Mouse (Mus musculus): Measurements from ENCODE around the gene Inpp5e. TPM values are rescaled to one million over a fixed set of nuclear protein-coding genes. Genes with fewer than 3 reads are reported as not detected.

Gene Inpp5e
- polyA plus RNA-seq, 1 experiment = 15.0 TPM

DNA sequence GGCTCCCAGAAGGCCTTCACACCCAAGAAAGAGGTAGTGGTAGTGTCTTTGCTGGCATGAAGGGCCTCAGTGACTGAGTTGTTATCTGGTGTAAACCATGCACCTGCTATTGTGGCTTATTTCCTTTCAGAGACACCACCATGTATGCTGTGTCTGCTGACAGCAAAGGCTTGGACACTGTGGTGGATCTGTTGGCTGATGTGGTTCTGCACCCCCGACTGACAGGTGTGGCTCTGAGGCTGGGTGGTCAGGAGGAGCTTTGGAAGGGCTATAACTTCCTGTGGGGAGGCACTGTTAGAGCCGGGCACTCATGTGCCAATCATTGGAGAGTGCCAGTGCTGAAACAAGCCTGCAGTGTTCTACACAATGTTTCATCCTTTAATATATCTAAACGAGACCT, 18.0 kb downstream of the Inpp5e start:
- TF ChIP-seq GATA1 (IDR thresholded peaks at IDR 0.05; ENCODE audit: low read length) = no peak

DNA sequence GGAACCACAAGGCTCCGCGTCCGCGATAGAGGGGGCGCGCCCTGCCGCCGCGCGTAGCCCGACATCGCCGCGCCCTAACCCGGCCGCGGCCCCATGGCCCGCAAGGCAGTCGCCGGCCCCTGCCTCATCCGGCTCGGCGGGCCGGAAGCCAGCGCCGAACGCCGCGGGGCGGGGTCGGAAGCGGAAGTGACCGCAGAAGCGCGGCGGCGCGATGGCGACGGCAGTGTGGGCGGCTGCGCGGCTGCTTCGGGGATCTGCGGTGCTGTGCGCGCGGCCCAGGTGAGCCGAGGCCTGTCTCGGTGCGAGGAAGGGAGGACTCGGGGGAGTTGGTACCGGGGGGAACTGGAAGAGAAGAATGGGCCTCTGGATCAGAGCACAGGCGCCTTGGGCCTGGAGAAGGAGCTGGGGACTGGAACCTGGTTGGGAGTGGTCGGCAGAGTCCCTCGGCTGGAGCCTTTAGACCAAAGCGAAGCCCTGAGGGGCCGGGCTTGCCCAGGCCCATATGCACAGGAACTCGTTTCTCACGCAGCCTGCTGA, 19.8 kb downstream of the Inpp5e start, which contains the start of the genes Entr1 and Pmpca:
Entr1 (minus strand) TSS at position 163 of the 537 bp plus-strand sequence.
Pmpca (plus strand) TSS at position 186 of the 537 bp plus-strand sequence.
- TF ChIP-seq GATA1 (IDR thresholded peaks at IDR 0.05; ENCODE audit: low read length) = no peak

DNA sequence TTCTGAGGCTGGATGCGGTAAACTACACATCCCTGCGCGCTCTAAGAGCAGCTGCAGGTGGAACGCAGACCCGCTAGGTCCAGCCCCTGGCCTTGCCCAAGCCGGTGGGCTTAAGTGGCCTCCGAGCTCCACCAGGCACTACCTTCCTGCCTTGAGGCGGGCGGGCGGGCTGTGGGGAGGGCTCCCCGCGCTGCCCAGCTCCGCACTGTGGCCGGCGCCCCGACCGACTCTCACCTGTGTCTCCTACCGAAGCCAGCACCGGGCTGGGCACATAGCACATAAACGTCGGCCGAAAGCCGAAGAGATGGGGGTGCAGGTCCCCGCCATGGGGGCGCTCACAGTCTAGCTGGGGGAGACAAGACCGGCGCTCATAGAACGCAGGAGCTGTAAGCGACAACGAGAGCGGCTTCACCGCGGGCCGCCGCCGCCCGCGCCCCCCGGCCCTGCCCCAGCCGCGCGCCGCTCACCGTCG, 20.3 kb downstream of the Inpp5e start:
- TF ChIP-seq GATA1 (IDR thresholded peaks at IDR 0.05; ENCODE audit: low read length) = no peak

DNA sequence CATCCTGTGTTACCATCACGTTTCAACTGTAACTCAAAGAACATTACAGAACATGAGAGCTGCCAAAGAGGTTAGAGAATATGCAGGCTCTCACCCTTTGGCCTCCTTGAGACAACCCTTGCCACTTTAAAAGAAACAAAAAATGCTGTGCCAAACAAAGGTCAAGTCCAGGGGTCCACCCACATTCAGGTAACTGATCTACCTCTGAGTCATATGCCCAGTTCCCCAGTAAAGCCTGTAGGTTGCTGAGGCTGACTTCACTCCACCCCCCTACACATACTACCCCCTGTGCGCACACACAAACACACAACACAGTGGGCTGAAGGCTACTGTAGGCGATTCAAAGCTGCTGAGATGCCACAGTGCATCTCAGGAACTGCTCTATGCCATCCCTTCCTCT, 21.3 kb downstream of the Inpp5e start:
- TF ChIP-seq GATA1 (IDR thresholded peaks at IDR 0.05; ENCODE audit: low read length) = no peak

DNA sequence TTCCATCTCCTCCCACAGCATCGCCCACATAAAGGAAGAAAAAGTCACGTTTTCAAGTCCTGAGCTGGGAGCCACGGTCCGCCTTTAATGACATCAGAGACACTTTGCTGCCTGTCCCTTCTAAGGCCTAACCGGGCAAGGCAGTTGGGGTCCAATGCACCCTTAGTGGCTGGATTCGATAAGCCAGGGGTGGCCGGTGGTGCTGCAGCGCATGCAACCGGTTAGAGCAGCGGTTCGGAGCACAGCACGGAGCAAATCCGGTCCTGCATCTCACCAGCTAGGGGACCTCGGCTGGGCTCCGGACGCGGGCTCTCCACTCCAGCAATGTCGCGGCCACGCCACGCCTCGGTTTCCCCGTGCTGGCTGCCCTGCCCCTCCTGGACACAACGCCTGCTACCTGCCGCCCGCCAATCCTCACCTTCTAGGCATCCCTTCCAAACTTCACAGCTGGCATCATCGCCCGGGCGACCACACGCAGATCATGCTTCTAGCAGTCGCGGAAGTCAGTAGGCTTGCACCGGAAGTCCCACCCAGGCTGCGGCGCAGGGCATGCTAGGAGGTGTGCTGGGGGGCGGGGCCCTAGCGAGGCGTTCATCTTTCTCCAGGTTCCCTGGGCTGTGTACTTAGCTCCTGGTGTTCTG, 28.8 kb downstream of the Inpp5e start, which contains the start of gene Snapc4:
Snapc4 (minus strand) TSS at position 523 of the 641 bp plus-strand sequence.
- TF ChIP-seq GATA1 (IDR thresholded peaks at IDR 0.05; ENCODE audit: low read length) = no peak

DNA sequence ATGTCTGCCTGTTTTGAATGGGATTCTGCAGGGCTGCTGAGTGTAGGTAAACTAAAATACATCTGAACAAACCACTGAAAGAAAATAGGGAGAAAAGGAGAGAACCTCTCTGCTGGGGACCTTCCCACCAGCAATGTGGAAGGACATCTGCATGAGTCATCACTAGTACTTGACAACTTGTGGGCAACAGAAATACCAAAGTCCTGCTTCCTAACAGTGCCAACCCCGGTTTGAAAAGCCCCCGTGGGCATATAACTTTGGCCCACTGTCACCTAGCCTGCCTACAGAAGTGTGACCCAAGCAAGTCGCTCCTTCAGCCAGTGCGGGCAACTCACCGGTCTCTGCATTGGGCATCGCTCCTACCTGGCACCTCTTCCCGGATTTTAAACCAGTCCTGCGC, 36.6 kb downstream of the Inpp5e start:
- no peak for TF ChIP-seq GATA1 (IDR thresholded peaks at IDR 0.05; ENCODE audit: low read length)

DNA sequence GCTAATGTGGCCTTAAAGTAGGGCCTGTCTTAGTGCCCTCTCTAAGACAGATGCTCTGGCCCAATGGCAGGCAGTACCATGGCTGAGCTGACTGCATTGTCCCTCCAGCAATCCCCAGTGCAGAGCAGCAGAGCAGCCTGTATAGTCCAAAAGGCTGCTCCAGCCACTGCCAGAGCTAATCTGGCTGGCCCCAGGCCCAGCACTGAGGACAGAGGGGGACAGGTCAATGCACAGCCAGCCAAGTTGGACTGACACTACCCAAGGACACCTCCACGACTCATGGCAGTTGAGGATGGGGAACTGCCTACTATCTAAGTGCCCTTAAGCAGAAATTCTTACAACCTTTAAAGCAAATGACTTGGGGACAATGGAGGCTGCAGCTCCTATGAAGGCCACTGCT, 40.4 kb downstream of the Inpp5e start:
- no peak for TF ChIP-seq GATA1 (IDR thresholded peaks at IDR 0.05; ENCODE audit: low read length)

DNA sequence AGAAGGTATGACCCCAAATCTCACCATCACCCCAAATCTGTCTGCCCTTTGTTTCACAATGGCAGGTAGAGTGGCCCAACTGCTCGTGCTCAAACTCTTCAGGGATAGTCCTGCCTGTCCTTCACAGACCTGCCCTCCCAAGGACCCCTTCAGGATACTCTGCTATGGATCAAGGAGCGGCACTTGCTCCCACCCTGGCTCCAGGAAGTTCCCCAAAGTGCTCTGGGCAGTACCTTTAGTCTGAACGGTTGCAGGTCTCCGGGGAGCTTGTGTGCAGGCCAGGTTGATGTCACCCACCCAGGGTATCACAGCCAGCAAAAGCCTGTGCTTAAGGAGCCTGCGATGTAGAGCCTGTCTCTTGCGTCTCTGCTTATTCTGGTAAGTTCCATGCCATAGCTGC, 41.1 kb downstream of the Inpp5e start:
- no peak for TF ChIP-seq GATA1 (IDR thresholded peaks at IDR 0.05; ENCODE audit: low read length)

DNA sequence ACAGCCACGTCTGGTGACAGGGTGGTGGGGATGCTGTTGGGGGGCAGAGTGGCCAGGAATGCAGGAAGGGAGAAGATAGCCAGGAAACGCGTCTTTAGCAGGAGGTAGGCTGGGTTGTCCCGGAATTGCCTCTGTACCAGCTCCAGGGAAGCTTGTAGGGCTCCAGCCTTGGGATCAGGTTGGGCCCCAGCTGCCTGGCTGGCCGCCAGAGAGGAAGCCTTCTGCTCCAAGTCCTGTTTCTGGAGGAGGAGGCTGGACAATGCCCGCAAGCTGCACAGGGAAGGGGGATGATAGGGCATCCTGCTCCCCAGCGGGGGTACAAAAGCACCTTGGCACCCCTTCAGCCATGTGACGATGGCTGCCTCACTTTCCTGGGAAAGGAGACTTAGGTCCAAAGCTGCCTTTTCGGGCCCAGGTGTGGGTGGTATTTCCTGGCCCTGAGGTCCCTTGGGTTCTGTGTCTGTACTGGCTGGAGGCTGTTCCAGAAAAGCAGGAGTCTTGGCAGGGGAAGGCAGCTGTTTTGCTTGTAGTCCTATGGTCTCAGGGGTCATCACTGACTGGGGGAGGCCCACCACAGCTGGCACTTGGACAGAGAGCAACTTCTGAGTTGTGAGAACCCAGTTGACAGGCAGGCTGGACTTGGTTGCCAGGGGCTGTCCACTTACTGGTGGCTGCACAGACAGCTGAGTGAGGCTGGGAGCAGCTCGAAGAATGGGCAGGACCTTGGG, 44.1 kb downstream of the Inpp5e start:
- TF ChIP-seq GATA1 (IDR thresholded peaks at IDR 0.05; ENCODE audit: low read length) = no peak

DNA sequence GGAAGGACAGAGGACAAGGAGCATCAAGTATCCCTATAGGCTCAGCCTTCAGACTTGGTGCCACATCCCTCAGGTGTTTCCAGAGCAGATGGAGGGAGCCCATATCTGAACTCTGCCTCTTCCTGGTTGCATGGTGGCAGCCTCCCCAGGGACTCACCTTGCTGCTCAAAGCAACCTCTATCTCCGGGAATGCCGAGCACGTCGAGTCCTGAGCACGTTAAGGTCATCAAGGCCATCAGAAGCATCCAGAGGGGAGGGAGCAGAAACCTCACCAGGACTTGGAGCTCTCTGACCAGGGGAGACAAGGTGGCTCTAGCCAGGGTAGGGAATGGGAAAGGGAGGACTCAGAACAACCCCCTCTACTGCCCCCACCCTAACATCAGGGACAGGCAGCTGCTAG, 45.5 kb downstream of the Inpp5e start:
- TF ChIP-seq GATA1 (IDR thresholded peaks at IDR 0.05; ENCODE audit: low read length) = no peak

DNA sequence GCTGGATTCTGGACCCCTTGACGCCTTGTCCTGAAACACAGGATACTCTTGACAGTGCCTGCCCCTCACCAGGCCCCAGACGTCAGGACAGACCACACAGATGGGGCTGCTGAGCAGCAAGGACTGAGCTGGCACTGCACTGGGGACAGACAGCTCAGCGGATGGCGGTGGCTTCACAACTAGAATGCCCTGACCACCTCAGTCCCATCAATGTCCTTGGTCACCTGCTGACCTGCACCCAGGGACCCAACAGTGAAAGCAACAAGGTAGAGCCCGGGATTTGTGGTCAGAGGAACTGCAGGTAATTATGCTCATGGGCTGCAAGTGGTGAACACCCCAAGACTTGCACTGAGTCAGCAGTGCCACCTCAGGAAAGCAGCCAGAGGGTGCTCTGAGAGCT, 46.0 kb downstream of the Inpp5e start:
- no peak for TF ChIP-seq GATA1 (IDR thresholded peaks at IDR 0.05; ENCODE audit: low read length)

DNA sequence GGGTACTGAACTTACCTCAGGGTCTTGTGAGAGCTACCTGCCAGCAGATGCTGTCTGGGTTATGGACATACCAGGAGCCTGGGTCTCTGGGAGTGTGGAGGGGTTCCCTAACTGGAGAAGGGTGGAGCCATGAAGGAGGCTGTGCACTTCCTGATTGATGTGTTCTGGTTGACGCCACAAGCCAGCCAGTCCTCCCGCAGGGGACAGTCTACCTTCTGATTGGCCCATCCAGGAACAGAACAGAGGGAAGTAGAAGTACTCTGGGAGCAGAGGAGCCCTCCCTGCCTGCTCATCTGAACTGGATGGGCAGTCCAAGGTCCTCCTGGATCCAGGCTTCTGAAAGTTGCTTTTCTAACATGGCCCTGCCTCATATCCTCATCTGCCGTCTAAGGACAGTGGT, 48.2 kb downstream of the Inpp5e start, which contains the start of gene Card9:
Card9 (minus strand) TSS at position 147 of the 400 bp plus-strand sequence.
- TF ChIP-seq GATA1 (IDR thresholded peaks at IDR 0.05; ENCODE audit: low read length) = no peak

DNA sequence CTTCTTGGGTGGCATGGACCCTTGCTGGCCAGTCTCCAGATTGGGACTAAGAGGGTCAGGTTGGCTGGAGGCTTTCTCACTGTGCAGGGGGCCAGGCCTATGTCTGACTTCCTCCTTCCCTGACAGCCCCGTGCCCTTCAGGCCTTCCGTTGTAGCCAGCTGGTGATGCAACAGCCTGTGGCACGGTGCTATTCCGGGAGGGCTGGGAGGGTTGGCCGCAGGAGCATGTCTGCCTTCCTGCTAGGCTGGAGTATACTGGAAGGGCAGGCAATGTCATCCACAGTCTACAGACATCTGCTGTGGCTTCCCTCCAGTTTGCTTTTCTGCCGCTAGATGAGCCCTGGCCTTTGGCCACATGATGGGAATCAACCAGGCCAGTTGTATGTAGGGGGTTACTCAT, 49.0 kb downstream of the Inpp5e start:
- TF ChIP-seq GATA1 (IDR thresholded peaks at IDR 0.05; ENCODE audit: low read length) = no peak

DNA sequence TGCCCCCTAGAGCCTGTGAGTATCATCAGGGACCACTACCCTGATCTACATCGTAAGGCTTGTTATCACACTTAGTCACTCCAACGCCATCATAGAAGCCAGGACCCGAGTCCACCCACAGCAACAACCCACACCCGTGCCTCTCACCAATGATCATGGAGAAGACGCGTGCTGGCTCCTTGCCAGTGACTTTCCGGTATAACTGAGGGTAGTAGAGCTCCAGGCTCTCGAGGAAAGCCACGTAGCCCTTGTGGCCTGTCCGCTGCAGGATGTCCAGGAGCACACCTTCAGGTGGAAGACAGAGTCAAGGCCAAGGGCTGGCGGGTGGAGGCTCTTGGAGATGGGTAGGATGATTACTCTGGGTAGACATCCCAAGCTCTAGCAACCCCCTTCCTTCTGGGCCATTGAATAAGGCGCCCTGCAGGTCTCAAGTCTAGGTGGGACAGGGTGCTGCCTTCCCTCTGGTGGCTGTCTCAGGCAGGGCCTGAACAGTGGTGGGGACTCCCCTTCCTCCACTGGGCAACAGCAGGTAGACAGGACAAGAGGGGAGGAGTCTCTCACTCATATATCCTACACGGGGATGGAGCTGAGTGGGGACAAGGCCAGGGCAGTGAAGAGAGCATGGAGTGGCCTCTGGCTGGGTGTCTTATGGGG, 50.2 kb downstream of the Inpp5e start:
- no peak for TF ChIP-seq GATA1 (IDR thresholded peaks at IDR 0.05; ENCODE audit: low read length)

DNA sequence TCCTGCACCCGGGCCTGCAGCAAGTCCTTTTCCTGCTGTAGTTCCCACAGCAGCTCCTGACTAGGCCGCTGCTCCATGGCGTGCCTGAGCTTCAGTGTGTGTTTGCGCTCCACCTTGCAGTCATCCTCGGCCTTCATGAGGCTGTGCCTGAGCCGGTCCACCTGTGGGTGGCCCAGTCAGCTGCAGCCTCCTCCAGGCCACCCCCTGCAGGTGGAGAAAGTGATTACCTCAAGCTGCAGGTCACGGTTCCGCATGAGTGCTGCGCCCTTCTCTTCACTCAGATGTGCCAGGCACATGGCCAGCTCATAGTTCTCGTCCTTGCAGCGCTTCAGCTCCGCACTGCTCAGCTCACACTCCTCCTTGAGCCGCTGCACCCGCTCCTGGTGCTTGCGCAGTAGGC, 51.5 kb downstream of the Inpp5e start:
- TF ChIP-seq GATA1 (IDR thresholded peaks at IDR 0.05; ENCODE audit: low read length) = no peak

DNA sequence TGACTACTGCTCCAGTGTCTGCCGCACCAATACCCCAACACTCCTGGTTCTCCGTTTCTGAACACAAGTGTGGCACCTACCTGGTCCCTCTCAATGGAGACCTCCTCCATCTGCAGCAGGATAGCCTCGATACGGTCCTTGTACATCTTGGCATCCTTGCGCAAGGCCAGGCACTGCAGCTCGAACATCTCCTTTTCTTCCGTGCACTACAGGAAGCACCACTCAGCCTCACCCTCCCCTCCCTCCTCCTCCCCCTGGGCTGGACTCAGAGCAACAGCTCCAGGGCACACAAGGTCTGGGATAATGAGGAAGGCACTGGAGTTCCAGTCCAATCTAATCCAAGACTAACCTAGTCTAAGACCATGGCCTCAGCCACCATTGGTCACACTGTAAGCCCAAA, 52.3 kb downstream of the Inpp5e start:
- TF ChIP-seq GATA1 (IDR thresholded peaks at IDR 0.05; ENCODE audit: low read length) = no peak

Measured in G1E-ER4 (cell line).